Mouse (Mus musculus) adrenal gland, postnatal 25 days (tissue): ENCODE measurements around the gene Tspoap1. TPM values are rescaled to one million over a fixed set of nuclear protein-coding genes. Genes with fewer than 3 reads are reported as not detected.
A peak's percentile ranks its signal among the peaks of the same experiment; 100 is the strongest.

Experiments used
- DNase-seq: peaks from one replicate; pipeline ENCODE4 v3.0.0; 2021; ENCODE audit warnings: mixed read lengths
- total RNA-seq: library from RNA; stranded (reverse); gene quantifications from 2 replicates; pipeline ENCODE4 v1.2.3, GENCODE M21; 2021

The Tspoap1 gene
- total RNA-seq, 1 experiment from 2014 or later = 7.4 TPM

DNA sequence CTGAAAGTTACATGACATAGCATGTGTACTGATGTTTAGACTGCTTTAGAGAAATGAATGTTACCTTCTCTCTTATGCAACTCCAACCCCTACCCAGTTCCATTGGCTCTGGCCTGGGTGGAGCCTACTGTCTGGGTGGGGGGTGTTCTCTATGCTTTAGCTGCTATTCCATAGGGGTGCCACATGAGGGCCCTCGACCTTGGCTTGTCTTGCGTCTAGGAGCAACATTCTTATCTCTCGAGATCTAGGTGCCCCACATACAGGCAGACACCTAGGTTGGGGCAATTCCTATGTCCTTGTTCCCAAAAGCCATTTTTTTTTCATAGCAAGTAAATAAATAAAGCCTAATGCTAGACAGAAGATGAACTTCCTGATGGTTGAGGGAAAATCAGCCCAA is 734 bp upstream of the Tspoap1 start:
- DNase-seq = no peak

DNA sequence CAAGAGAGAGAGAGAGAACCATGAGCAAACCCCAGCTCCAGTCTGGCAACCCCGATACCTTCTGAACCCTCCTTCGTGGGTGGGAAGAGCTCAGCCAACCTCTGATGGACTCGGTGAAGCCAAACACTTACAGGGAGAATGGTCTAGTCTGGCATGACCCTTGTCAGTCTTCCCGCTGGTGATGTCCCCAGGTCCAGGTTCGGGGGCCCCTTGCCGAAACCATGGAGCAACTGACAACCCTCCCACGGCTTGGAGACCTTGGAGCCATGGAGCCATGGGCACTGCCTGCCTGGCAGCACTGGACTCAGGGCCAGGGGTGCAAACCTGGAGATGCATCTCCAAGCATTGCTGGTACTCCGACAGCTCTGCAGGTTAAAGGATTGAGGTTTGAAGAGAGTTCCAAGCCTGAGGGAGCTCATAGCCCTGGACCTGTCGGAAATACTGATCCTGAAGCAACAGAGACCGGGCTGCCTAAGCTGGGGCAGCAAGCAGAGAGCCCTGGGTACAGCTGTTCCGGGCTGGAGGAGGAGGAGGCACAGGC is 910 bp downstream of the Tspoap1 start:
- DNase-seq = no peak

DNA sequence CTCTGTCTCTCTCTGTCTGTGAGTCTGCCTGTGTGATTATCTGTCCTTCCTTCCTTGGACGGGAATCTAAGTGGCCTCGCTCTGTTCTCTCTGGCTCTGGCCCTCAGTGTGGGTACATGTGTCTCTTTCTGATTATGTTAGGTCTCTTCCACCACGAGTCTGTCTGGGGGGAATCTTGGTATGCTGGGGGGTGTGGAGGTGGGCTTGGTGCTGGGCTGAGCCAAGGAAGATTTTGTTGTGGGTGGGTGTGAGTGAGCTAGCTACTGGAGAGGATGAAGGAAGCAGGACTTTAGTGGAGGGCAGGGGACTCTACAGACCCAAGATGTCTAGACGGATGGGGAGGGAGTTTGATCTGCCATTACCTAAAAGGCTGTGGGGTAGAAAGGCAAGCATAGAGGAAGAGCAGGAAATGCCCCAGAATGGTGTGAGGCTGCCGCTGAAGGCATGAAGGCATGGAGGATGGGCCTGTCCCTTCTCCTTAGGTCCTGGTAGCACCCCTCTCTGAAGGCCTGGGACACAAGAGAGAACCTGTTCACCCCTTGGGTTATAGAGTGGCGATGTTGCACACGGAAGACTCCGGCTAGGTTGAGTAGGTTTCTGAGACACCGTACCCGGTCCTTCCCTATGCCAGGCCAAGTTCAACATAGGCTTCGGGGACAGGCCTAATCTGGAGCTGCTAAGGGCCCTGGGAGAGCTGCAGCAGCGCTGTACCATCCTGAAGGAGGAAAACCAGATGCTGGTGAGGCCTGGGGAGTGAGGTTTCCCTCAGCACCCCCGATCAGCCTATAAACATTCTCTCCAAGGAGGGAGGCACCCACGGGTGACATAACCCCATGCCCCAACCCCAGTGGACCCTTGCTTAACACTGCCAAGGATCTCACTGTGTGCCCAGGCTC is 1.7 kb downstream of the Tspoap1 start:
- DNase-seq = no peak

DNA sequence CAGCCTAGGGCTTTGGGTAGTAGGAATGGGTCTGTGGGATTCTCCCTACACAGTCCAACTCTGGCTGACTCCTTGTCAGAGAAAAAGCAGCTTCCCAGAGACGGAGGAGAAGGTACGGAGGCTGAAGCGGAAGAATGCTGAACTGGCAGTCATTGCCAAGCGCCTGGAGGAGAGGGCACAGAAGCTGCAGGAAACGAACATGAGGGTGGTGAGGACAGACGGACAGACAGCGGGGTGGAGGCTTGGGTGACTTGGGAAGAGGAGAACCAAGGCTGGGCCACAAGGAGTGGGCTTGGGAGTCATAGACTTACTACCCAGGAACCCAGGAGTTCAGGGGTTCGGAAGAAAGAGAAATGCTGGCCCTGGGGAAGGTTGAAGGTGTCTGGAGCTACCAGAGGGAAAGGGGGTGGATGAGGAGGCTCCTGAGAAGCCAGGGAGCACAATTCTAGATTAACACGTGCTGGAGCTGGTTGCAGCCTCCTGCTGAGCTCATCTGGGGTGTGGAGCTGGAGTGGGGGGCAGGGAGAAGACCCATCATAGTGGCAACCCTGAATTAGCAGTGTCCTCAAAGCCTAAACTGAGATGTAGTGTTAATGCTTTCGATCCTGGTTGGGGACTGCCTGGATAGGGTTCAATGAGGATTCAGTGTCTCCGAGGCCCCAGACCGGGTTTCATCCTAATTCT is 2.5 kb downstream of the Tspoap1 start:
- no peak for DNase-seq

DNA sequence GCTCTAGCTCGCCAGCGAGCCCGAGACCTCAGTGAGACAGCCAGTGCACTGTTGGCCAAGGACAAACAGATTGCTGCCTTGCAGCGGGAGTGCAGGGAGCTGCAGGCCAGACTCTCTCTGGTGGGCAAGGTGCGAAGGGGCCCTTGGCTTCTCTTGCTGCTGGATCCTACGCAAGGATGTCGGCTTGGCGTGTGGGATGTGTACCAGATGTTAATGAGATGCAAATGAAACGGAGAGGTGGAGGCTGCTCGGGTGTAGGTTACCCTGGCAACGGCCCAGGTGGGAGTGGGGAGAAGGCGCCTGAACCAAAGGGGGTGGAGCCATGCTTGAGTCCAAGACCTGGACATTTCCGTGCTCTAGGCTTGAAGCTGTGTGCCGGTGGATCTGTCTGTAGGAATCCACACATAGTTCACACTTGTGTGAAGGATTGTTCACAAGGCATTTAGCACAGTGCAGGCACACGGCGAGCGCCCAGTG is 3.2 kb downstream of the Tspoap1 start:
- peak; percentile 44 for DNase-seq

DNA sequence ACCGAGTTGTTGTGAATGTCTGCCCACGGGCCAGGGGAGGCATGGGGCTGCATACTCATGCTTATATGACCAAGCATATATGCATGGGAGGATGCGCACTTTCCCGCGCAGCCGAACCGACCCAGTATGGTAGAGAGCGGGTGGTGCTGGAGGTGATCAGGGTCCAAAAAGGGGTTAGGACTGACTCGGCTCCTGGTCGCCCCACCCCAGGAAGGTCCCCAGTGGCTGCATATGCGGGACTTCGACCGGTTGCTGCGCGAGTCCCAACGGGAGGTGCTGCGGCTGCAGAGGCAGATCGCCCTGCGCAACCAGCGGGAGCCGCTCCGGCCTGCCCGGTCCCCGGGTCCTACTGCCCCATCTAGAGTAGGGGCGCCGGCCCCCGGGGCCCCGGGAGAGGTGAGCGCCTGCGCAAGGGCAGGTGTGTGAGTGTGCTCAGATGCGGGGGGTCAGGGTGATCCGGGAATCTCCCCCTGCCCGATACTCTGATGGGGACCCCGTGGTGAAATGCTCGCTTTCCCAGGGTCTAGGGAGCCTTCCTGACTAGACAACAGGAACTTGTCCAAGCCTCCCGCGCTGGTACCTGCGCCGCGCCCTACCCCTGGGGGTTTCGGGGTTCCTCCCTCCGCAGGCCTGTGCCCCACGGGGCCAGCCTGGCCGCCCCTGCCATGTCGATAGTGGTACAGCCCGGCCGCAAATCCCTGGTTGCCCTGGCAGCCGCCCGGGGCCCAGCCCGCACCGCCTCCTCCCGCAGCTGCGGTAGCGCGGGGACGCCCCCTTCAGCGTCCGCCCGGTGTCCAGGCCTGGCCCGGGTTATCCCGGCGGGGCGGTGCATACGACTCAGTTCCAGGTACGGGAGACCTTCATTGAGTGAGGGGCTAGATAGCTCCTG is 3.9 kb downstream of the Tspoap1 start:
- peak; percentile 49 for DNase-seq

DNA sequence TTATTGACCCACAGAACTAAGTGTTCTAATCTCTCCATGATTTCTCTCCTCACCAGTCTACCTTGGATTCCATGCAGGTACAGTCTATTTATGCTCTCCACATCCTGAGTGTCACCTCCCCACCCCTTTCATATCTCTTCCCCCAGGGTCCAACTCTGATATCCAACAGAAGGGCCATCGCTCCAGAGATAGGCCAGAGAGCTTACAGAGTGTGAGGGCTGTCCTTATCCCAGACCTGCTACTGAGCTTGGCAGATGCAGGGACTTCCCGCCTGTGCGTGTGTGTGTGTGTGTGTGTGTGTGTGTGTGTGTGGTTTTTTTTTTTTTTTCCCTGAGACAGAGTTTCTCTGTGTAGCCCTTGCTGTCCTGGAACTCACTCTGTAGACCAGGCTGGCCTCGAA is 8.4 kb downstream of the Tspoap1 start:
- DNase-seq = no peak

DNA sequence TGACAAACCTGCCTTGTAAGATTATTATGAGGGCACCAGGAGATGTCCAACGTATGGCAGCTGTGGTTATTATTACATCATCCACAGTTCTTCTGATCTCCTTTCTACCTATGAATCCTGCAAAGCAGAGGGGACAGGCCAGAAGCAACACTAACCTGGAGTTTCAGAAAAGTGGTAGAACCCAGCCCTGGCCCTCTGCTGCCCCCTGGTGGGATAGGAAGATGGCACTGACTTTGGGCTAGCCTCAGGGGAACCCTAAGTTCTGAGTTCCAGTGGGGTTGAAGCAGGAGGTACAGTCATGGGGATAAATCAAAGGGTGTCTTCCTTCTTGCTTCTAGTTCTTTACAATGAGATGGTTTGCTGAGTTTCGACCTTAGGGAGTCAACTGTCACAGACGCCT is 10.6 kb downstream of the Tspoap1 start:
- DNase-seq = peak; percentile 80

DNA sequence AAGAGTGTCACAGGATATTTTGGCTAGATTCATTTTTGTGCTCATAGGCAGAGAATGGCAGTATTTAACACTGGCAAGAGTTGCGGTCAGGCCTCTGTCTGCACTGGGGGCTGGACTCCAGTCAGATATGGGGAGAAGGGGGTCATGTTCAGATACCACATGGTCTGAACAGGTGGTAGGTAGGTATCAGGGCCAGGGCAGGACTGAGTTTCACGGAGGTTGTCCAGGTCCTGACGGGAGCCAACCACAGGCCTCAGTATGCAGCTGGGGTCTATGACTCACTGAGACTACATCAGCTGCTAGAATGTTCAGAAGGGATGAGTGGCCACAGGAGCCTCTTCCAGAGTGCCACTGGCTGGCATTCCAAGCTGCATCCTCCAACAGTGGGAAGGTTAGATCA is 12.0 kb downstream of the Tspoap1 start:
- no peak for DNase-seq

DNA sequence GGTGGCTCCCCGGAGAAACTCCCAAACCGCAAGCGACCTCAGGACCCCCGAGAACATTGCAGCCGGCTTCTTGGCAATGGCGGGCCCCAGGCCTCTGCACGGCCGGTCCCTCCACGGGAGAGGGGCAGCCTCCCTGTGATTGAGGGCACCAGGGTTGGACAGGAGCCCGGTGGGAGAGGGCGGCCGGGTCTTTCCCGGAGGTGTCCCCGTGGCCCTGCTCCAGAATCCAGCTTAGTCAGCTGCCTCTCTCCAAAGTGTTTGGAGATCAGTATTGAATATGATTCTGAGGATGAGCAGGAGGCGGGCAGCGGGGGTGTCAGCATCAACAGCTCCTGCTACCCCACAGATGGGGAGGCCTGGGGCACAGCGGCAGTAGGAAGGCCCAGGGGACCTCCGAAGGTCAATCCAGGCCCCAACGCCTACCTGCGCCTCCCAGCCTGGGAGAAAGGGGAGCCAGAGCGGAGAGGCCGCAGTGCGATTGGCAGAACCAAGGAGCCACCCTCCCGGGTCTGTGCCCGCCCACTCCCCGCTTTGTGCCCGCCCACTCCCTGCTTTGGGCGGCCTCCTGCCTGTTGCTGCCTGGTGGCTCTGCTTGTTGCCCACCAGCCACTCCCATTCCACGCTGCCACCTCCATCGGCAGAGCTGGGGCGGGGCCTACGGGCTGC is 17.9 kb downstream of the Tspoap1 start:
- peak; percentile 60 for DNase-seq

DNA sequence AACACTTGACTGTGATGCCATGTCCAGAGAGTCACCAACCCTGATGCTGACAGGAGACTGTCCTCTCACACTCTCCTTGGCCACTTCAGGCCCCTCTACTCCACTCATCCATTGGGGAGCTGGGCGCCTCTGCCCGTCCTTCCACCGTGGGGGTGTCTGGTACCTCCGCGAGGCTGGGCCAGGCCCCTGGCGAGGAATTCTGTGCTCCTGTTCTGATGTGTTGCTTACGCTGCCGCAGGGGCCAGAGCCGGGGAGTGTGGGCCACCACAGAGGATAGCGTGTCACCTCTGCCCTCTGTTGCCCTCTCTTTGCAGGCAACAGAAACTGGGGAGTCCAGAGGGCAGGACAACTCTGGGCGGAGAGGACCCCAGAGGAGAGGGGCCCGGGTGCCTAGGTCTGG is 18.6 kb downstream of the Tspoap1 start:
- no peak for DNase-seq

DNA sequence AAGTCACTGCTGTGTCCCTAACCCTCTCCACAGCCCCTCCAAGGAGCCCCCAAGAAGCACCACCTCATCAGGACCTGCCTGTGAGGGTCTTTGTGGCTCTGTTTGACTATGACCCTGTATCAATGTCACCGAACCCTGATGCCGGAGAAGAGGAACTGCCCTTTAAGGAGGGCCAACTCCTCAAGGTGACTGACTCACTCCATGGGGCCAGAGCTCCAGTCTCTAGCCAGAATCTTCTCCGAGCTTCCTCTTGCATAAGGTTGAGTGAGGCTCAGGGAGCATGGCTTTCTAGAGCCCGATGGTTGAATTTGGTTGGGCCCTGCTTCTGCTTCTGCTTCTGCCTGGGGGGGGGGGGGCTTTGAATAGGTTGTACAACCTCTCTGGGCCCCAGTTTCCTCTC is 19.1 kb downstream of the Tspoap1 start:
- no peak for DNase-seq

DNA sequence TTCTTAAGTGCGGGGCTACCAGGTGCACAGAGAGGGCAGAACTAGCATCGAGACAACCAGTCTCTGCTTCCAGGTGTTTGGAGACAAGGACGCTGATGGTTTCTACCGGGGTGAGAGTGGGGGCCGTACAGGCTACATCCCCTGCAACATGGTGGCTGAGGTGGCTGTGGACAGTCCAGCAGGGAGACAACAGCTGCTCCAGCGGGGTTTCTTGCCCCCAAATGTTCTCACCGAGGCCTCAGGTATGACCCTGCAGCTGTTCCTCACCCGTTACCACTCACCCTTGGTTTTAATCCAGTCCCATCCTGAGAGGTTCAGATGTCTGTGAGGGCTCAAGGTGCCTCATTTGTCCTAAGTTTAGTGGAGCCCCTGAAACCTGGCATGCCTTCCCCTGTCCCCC is 19.8 kb downstream of the Tspoap1 start:
- DNase-seq = no peak

DNA sequence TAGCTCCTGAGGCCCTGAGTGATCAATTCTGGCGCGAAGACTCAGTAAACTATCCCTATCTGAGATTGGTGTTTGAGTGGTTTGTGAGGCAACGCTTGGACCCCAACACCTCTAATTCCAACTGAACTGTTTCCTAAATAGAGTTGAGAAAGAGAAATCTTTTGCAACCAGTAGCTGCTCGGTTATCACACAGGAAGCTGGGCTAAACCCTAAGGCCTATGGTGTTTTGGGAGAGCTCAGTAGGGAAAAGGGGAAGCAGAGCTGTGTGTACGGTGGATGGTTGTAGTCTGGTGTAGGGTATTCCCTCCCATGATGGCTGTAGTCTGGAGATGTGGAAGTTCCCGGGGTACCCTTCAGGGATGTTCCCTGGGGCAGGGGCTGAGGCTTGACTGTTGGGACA is 29.7 kb downstream of the Tspoap1 start:
- no peak for DNase-seq

DNA sequence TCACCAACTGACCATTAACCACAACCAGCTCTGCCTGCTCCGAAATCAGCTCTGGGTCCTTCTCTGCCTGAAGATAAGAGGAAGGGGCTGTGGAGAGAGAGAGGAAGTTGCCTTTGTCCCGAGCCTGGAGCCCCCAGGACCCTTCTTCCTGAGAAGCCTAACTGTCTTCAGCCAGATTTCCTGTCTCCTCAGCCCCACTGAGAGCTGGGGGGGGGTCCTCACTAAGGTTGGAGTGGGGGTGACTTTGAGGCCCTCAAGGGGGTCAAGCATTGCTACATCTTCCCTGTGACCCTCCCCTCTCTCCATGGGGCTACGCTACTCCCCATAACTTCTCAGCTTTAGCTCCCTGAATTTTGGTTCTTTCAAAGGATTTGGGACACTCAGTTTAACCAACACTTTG is 33.1 kb downstream of the Tspoap1 start, which contains the start of gene Mpo:
Gene Mpo, plus strand, starts transcription at position 122 of the 400 bp plus-strand sequence.
- no peak for DNase-seq

DNA sequence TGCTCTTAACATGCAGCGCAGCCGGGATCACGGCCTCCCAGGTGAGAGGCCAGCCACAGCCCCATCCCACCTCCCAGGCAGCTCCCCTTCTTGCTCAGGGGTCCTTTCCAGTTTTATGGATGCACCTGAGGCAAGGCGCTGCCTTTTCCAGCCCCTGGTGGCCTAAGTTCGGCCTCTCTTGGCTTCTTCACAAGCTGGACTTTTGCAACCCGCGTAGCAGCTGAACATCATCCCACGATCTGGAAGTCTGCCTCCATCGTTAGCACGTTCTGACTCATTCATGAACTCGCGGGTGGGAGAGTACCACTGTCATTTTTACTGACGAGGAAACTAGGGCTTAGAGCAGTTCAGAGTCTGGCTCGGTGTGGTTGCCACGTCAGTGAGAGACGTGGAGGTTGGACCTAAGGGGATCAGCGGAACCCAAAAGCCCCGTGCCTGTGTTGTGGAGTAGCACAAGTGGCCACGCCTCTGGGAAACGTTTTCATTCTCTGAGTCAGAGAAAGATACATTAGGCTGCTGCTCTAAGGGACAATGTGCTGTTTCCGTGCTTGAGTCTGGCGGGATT is 41.5 kb downstream of the Tspoap1 start:
- DNase-seq = no peak

DNA sequence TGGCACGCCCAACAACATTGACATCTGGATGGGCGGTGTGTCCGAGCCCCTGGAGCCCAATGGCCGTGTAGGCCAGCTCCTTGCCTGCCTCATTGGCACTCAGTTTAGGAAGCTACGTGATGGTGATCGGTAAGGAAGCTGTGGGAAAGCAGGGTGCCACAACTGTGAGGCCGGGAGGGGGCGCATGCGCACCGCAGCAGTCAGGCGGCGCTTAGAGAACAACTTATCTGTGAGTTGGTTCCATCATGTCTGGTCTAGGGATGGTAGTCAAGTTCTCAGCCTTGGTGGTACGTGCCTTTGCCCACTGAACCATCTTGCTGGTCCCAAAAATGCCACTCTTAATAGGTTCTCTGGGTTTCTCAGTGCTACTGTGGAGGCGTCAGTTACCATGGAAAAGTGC is 42.3 kb downstream of the Tspoap1 start:
- peak; percentile 46 for DNase-seq

DNA sequence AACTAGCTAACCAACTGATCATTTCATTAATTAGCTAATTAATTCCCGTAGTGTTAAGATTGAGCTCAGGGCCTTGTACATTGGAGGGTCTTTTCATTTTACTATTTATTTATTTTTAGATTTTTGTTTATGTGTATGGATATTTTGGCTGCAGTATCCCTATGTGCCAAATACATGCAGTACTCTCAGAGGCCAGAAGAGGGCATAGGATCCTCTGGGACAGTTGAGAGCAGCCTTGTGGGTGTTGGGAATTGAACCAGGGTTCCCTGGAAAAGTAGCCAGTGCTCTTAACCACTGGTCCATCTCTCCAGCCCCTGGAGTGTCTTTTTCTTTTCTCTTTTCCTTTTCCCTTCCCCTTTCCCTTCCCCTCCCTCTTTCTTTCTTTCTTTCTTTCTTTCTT is 45.1 kb downstream of the Tspoap1 start:
- DNase-seq = peak; percentile 13

DNA sequence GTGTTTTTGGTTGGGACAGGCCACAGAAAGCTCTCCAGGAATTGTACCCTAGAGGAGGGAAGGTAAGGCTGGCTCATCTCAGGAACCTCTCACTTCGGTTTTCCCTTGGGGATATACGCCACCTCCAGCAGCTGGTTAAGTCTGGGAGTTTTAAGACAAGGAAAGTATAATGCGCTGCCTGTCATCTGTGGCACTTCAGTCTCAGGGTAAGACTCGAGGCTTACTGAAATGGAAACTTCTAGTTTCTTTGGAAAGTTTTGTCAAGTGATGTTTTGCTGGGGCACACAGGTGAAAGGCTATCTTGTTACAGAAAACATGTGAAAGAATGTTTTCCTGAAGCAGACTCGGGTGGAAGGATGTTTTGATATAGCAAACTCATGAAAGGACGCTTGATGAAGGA is 47.1 kb downstream of the Tspoap1 start:
- no peak for DNase-seq

DNA sequence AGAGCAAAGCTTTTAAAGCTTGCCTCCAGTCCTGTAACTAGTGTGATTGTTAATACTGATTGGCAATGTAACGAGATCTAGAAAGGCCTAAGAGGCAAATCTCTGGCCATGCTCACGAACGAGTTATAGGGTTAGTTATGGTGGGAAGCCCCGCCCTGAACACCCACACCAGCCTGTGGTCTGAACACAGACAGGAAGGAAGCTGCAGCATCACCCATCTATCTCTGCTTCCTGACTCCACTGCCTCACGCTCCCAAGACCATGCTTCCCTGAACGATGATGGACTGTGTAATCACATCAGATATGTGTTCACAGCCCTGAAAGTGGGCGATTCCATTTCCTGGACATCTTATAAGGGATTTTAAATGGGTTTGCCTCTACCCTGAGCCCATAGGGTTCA is 47.9 kb downstream of the Tspoap1 start:
- no peak for DNase-seq

DNA sequence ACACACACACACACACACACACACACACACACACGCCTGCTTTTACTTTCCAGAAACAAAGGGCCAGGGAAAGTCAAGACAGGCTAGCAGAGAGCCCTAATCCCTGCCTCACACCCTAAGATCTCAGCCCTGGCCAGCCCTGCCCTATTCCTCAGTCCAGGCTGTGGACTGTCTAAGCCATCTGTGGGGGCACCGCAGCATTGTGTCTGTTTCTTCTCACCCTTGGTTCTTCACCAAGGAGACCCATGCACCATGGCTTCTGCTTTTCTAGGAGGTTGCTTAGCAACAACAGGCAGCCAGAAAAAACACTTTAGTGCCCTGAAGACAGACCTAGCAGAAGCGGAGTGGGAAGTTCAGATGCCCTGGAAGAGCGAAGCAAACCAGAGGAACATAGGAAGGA is 51.1 kb downstream of the Tspoap1 start:
- no peak for DNase-seq
